Mouse (Mus musculus): ENCODE results near the gene Stpg3. TPM values are rescaled to one million over a fixed set of nuclear protein-coding genes. Genes with fewer than 3 reads are reported as not detected.
A peak's percentile ranks its signal among the peaks of the same experiment; 100 is the strongest.

Stpg3 gene
- total and polyA plus RNA-seq, 3 experiments: not detected

DNA sequence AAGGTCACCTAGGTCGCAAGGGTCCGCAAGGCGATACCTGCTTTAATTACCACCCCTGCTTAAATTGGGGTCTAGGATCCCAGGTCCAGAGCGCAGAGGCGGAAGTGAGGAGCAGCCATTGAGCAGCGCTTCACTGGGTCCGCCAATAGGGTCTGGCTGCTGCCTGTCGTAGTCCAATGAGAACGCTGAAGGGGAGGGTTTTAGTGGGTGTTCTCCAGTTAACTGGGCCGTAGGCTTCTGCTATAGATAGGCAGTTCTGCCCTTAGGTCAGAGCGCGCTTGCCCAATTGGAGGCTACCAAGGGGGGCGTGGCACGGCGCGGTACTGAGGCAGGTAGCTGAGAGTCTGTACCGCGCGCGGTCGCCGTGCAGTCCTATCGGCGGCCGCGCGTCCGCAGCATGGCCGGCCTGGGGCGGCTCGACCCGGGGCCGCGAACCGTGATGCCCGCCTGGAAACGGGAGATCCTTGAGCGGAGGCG, 47.9 kb upstream of the Stpg3 start, which contains the start of gene Tprn (continued):
- TF ChIP-seq RCOR1 (conservative IDR thresholded peaks at IDR 0.05; ENCODE audit: low read depth, low read length) (no peak), CHD2 (IDR thresholded peaks at IDR 0.05; ENCODE audit: low read length) (peak; percentile 91), ETS1 (conservative IDR thresholded peaks at IDR 0.05; ENCODE audit: low read depth, low read length) (no peak), MYC (IDR thresholded peaks at IDR 0.05; ENCODE audit: low read depth, low read length) (no peak), USF1 (IDR thresholded peaks at IDR 0.05; ENCODE audit: low read depth, low read length) (no peak)

DNA sequence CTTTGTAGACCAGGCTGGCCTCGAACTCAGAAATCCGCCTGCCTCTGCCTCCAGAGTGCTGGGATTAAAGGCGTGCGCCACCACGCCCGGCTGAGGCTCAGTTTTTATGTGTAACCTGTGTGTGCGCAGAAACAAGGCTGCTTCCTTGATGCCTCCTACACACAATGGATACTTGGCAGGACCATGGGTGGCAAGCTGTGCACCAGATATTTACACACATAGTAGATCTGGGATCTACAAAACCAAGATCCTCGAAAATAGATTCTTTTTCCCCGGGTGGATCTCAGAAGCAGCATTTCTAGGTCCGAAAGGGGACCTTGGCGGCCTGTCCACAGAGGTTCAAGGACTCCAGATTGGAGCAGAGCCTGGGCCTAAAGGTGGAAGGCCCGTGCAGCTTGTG, 47.4 kb upstream of the Stpg3 start:
- peak overlapping the region; percentile 57 for H3K4me2 ChIP-seq (ENCODE audit: insufficient read depth, low read depth, poor library complexity, severe bottlenecking)
- H3K36me3 ChIP-seq (replicated peaks in 1 of 2; ENCODE audit: control insufficient read depth in 1 of 2, insufficient read depth in 1 of 2, low read length in 1 of 2): peaks cover 0 to 2% of the 10 kb centered on the region in 2 experiments
- peak overlapping the region; percentile 55 to 80 (median 80) for H3K4me3 ChIP-seq (replicated peaks in 1 of 3; ENCODE audit: low read depth in 2 of 3, low read length in 2 of 3, poor library complexity in 1 of 3)
- H3K4me1 ChIP-seq (ENCODE audit: control insufficient read depth in 1 of 2, insufficient read depth in 2 of 2): peaks cover 17 to 45% of the 10 kb centered on the region in 2 experiments
- H3K27me3 ChIP-seq (replicated peaks): no peaks in the 10 kb centered on the region
- H3K9me3 ChIP-seq (replicated peaks; ENCODE audit: low read length): no peaks in the 10 kb centered on the region
- H3K79me2 ChIP-seq (replicated peaks; ENCODE audit: control insufficient read depth, extremely low read depth, insufficient read depth, poor library complexity, severe bottlenecking): peaks cover 5% of the 10 kb centered on the region; the same call in 1 of the 2 replicates
- no peak for TF ChIP-seq USF1 (IDR thresholded peaks at IDR 0.05; ENCODE audit: low read depth, low read length)
- TF ChIP-seq MEF2A (IDR thresholded peaks at IDR 0.05; ENCODE audit: borderline replicate concordance, low read depth, low read length): no peak
- TF ChIP-seq MXI1 (IDR thresholded peaks at IDR 0.05; ENCODE audit: low read depth, low read length): no peak
- TF ChIP-seq NRF1 (IDR thresholded peaks at IDR 0.05; ENCODE audit: low read depth, low read length): no peak
- no peak; the same call in 1 of the 2 replicates for TF ChIP-seq ZMIZ1 (IDR thresholded peaks at IDR 0.05; ENCODE audit: low read depth, low read length)
- TF ChIP-seq ZC3H11A (IDR thresholded peaks at IDR 0.05; ENCODE audit: low read depth, low read length): no peak
- TF ChIP-seq CHD1 (IDR thresholded peaks at IDR 0.05; ENCODE audit: low read depth, low read length): no peak
- TF ChIP-seq TCF12 (IDR thresholded peaks at IDR 0.05; ENCODE audit: low read depth, low read length): no peak
- H3K9ac ChIP-seq (ENCODE audit: insufficient read depth, low read depth): peak overlapping the region; percentile 53
- peak overlapping the region; percentile 2; the same call in 1 of the 2 replicates for H3K27ac ChIP-seq (ENCODE audit: insufficient read depth, low read depth)
- in situ Hi-C loops (cut with MboI; ENCODE audit: low pct_ligation_motif_present, low pct_unique_long_range_greater_than_20kb, low sequenced_read_pairs): no loop called here
- DNase-seq (ENCODE audit: extremely low read depth): no peak
- dilution Hi-C loops (cut with MboI; ENCODE audit: extremely low pct_ligation_motif_present, extremely low pct_unique_long_range_greater_than_20kb, low sequenced_read_pairs): no loop called here

DNA sequence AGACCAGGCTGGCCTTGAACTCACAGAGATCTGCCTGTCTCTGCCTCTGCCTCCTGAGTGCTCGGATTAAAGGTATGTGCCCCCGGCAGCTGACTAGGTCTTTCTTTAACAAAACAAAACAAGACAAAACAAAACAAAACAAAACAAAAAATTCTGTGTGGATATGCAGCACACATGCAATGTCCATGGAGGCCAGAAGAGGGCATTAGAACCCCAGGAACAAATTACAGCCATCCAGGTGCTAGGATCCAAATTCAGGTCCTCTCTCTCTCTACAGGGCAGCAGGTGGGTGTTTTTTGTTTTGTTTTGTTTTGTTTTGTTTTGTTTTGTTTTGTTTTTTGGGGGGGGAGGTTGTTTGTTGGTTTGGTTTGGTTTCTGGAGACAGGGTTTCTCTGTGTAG, 44.5 kb upstream of the Stpg3 start:
- Histone ChIP-seq H3K4me1 (ENCODE audit: control insufficient read depth in 1 of 2, insufficient read depth in 2 of 2) (peaks cover 0 to 24% of the 10 kb centered on the region in 2 experiments; a peak in 2 of 4 replicates), H3K79me2 (replicated peaks; ENCODE audit: control insufficient read depth, extremely low read depth, insufficient read depth, poor library complexity, severe bottlenecking) (peaks cover 14% of the 10 kb centered on the region), H3K9me3 (replicated peaks; ENCODE audit: low read length) (no peaks in the 10 kb centered on the region), H3K27me3 (replicated peaks) (no peaks in the 10 kb centered on the region), H3K9ac (ENCODE audit: insufficient read depth, low read depth) (no peak overlapping the region), H3K36me3 (replicated peaks in 1 of 2; ENCODE audit: control insufficient read depth in 1 of 2, insufficient read depth in 1 of 2, low read length in 1 of 2) (peaks cover 0 to 3% of the 10 kb centered on the region in 2 experiments), H3K27ac (ENCODE audit: insufficient read depth, low read depth) (no peak overlapping the region), H3K4me3 (replicated peaks in 1 of 3; ENCODE audit: low read depth in 2 of 3, low read length in 2 of 3, poor library complexity in 1 of 3) (no peak overlapping the region), H3K4me2 (ENCODE audit: insufficient read depth, low read depth, poor library complexity, severe bottlenecking) (no peak overlapping the region)
- no peak for DNase-seq (ENCODE audit: extremely low read depth)
- TF ChIP-seq JUND (conservative IDR thresholded peaks at IDR 0.05; ENCODE audit: low read depth, low read length) (no peak), SMC3 (IDR thresholded peaks at IDR 0.05; ENCODE audit: low read depth, low read length) (peak; percentile 25), EP300 (IDR thresholded peaks at IDR 0.05; ENCODE audit: low read length) (no peak), RAD21 (IDR thresholded peaks at IDR 0.05; ENCODE audit: low read depth, low read length) (peak; percentile 56), UBTF (IDR thresholded peaks at IDR 0.05; ENCODE audit: low read depth, low read length) (no peak), CTCF (conservative IDR thresholded peaks at IDR 0.05 in 1 of 2, IDR thresholded peaks at IDR 0.05 in 1 of 2; ENCODE audit: low read depth in 2 of 2, low read length in 2 of 2) (peak; percentile 34 to 65; a peak in 2 of 4 replicates)
- dilution Hi-C loops (cut with MboI; ENCODE audit: extremely low pct_ligation_motif_present, extremely low pct_unique_long_range_greater_than_20kb, low sequenced_read_pairs): no loop called here
- in situ Hi-C loops (cut with MboI; ENCODE audit: low pct_ligation_motif_present, low pct_unique_long_range_greater_than_20kb, low sequenced_read_pairs): no loop called here
